Mouse (Mus musculus) ES-E14 (cell line): ENCODE results near the gene Zfp90. TPM values are rescaled to one million over a fixed set of nuclear protein-coding genes. Genes with fewer than 3 reads are reported as not detected.

ENCODE experiments used
- DNase-seq: peaks from one replicate; pipeline ENCODE4 v3.0.0-alpha.2; 2013; ENCODE audit warnings: low read depth, low spot score
- H3K27ac ChIP-seq: 2 replicates; pipeline ENCODE4 v1.5.1; 2012; ENCODE audit warnings: low read depth, mild to moderate bottlenecking, low read length, moderate library complexity, mixed read lengths; ENCODE audit not compliant: poor library complexity, insufficient read depth, severe bottlenecking
- H3K36me3 ChIP-seq: 2 replicates; pipeline ENCODE4 v1.6.1; 2012; ENCODE audit warnings: mild to moderate bottlenecking, low read length, moderate library complexity, mixed read lengths; ENCODE audit not compliant: control insufficient read depth, poor library complexity, insufficient read depth, severe bottlenecking
- H3K4me1 ChIP-seq, 2 experiments: fragments of 150-350 bp in 1 of 2; sonication (generic) in 1 of 2; 2 replicates each; pipeline ENCODE4 v1.6.1; 2012; ENCODE audit warnings: low read length in 2 of 2, mild to moderate bottlenecking in 1 of 2, mixed read lengths in 1 of 2; ENCODE audit not compliant: control insufficient read depth in 2 of 2, insufficient read depth in 2 of 2, poor library complexity in 1 of 2
- H3K4me3 ChIP-seq, 2 experiments: fragments of 150-350 bp in 1 of 2; sonication (generic) in 1 of 2; 2 replicates each; pipeline ENCODE4 v1.5.1; 2012; ENCODE audit warnings: low read length in 2 of 2, low read depth in 1 of 2, mild to moderate bottlenecking in 1 of 2, mixed read lengths in 1 of 2; ENCODE audit not compliant: insufficient read depth in 1 of 2, poor library complexity in 1 of 2, severe bottlenecking in 1 of 2
- H3K9ac ChIP-seq: 2 replicates; pipeline ENCODE4 v1.6.1; 2012; ENCODE audit warnings: low read depth, mild to moderate bottlenecking, low read length, mixed read lengths; ENCODE audit not compliant: poor library complexity, insufficient read depth, severe bottlenecking
- H3K9me3 ChIP-seq: fragments of 150-350 bp; sonication (generic); 2 replicates; pipeline ENCODE4 v1.6.1; 2012; ENCODE audit warnings: low read depth, mild to moderate bottlenecking, low read length; ENCODE audit not compliant: control insufficient read depth, insufficient read depth
- CHD2 ChIP-seq: IDR thresholded peaks from 2 replicates; pipeline ENCODE4 v1.6.1; 2014; ENCODE audit warnings: mild to moderate bottlenecking, low read depth, low read length, inconsistent platforms
- HCFC1 ChIP-seq: IDR thresholded peaks from 2 replicates; pipeline ENCODE4 v1.6.1; 2012; ENCODE audit warnings: low read length, inconsistent platforms, borderline replicate concordance; ENCODE audit not compliant: insufficient read depth
- MAFK ChIP-seq: IDR thresholded peaks from 2 replicates; pipeline ENCODE4 v1.6.1; 2014; ENCODE audit warnings: mild to moderate bottlenecking, low read depth, low read length, inconsistent platforms; ENCODE audit not compliant: insufficient read depth
- ZC3H11A ChIP-seq: IDR thresholded peaks from 2 replicates; pipeline ENCODE4 v1.6.1; 2012; ENCODE audit warnings: low read depth, mild to moderate bottlenecking, inconsistent platforms, low read length, borderline replicate concordance
- ZNF384 ChIP-seq: IDR thresholded peaks from 2 replicates; pipeline ENCODE4 v1.6.1; 2012; ENCODE audit warnings: low read depth, low read length, inconsistent platforms
- in situ Hi-C, 2 experiments: fragments of 600-800 bp; cut with MboI; formaldehyde crosslinking; loops; one replicate each; pipeline ENCODE4 v1.15.1; 2025; ENCODE audit warnings: low sequenced_read_pairs in 2 of 2, inconsistent platforms in 1 of 2; ENCODE audit not compliant: unreplicated experiment in 2 of 2
- total RNA-seq: library from RNA; depleted of rRNA; stranded (reverse); fragments of 300-350 nt; gene quantifications from 2 replicates; pipeline ENCODE4 v1.2.3, GENCODE M21; 2012

The Zfp90 gene
- total RNA-seq, 1 experiment = 6.0 TPM

- DNase-seq = no peak
- Histone ChIP-seq H3K27ac (no peak overlapping the region), H3K9me3 (no peaks in the 10 kb centered on the region), H3K4me3 (peak overlapping the region; percentile 36 to 49; a peak in 3 of 4 replicates), H3K36me3 (no peaks in the 10 kb centered on the region), H3K9ac (peak overlapping the region; percentile 53; the same call in 1 of the 2 replicates), H3K4me1 (peaks cover 3 to 11% of the 10 kb centered on the region in 2 experiments; a peak in 1 of 4 replicates)
- in situ Hi-C loops = loop anchor here (25.0 kb wide), 2 partner anchors 131 to 256 kb away; no protein-coding TSS in a partner anchor
- TF ChIP-seq MAFK (no peak), CHD2 (no peak)
Measured at GRCm38 (mm10) chr8:106405810-106406209, 9.3 kb upstream of the Zfp90 start.

- Histone ChIP-seq H3K4me1 (peaks cover 3 to 8% of the 10 kb centered on the region in 2 experiments; a peak in 1 of 4 replicates), H3K36me3 (no peaks in the 10 kb centered on the region), H3K9me3 (no peaks in the 10 kb centered on the region), H3K9ac (no peak overlapping the region), H3K4me3 (no peak overlapping the region), H3K27ac (no peak overlapping the region)
- in situ Hi-C loops = loop anchor here (25.0 kb wide), 2 partner anchors 127 to 252 kb away; no protein-coding TSS in a partner anchor
- DNase-seq = no peak
- TF ChIP-seq CHD2 = no peak
- TF ChIP-seq MAFK = no peak
- no peak for TF ChIP-seq ZNF384
- TF ChIP-seq ZC3H11A = no peak
- no peak for TF ChIP-seq HCFC1
Measured at GRCm38 (mm10) chr8:106410055-106410454, 5.1 kb upstream of the Zfp90 start.

GRCm38 (mm10) chr8:106410564-106410963 lies 4.6 kb upstream of the Zfp90 start:
- Histone ChIP-seq H3K4me1 (peaks cover 3 to 7% of the 10 kb centered on the region in 2 experiments; a peak in 1 of 4 replicates), H3K36me3 (no peaks in the 10 kb centered on the region), H3K9ac (no peak overlapping the region), H3K27ac (no peak overlapping the region), H3K9me3 (no peaks in the 10 kb centered on the region), H3K4me3 (no peak overlapping the region)
- DNase-seq = no peak
- in situ Hi-C loops = loop anchor here (25.0 kb wide), 2 partner anchors 127 to 252 kb away; no protein-coding TSS in a partner anchor
- TF ChIP-seq HCFC1 (no peak), CHD2 (no peak), ZC3H11A (no peak), MAFK (no peak), ZNF384 (no peak)

DNA sequence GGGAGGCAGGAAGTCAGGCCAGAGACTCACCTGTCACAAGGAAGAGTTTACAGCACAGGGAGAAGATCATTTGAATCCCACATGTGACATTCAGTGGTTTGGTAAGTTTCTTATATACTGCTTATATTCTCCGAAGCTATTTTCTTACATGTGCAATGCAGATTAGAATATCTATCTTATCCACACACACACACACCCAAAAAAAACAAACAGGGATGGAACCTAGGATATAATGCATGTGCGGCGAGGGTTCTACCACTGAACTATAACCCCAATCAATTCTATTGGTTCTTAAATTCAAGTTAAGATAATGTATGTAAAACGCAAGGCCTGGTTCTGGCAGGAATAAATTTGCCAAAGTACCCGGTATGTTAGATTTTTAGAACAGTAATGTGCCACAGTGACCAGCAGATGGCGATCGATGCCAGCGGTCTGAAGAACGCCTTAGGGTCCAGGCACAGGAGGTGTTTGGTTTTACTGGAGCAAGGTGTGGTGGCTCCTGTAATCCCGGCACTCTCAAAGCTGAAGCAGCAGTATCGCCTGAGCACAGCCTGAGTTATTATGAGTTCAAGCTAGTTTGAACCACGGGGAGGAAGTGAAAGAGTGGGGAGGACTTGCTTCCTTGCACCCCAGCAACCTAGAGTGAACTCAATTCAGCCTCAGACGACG lies 3.2 kb upstream of the Zfp90 start:
- Histone ChIP-seq H3K4me1 (peaks cover 0 to 4% of the 10 kb centered on the region in 2 experiments; a peak in 1 of 4 replicates), H3K27ac (no peak overlapping the region), H3K9me3 (no peaks in the 10 kb centered on the region), H3K36me3 (no peaks in the 10 kb centered on the region), H3K4me3 (no peak overlapping the region), H3K9ac (no peak overlapping the region)
- DNase-seq = peak; percentile 63
- in situ Hi-C loops = loop anchor here (25.0 kb wide), 2 partner anchors 125 to 250 kb away; no protein-coding TSS in a partner anchor
- TF ChIP-seq ZC3H11A (peak; percentile 86; the same call in 1 of the 2 replicates), HCFC1 (no peak)
